Mouse (Mus musculus): ENCODE measurements around the gene Sash3. TPM values are rescaled to one million over a fixed set of nuclear protein-coding genes. Genes with fewer than 3 reads are reported as not detected.

Gene Sash3
- polyA plus RNA-seq, 2 experiments from 2014 or later: 305 to 323 TPM

DNA sequence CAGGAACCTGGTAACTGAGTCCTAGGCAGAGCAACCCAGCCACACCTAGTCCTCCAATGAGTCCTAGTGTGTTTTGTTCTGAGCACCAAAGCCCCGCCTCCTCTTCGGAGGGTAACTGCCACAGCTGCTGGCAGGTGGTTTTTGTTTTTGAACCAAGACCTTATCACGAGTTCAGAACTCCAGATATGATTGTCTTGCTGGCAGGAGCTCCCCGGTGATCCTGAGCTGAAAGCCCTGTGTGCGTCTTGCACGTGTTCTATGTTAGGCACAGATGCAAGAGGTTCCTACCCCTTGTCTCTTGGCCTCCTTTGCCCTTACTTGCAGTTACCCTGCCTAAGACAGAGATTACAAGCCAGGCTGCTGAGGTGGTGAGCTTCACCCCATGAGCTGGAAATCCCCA lies 4.8 kb upstream of the Sash3 start:
- ATAC-seq: peak; percentile 33

DNA sequence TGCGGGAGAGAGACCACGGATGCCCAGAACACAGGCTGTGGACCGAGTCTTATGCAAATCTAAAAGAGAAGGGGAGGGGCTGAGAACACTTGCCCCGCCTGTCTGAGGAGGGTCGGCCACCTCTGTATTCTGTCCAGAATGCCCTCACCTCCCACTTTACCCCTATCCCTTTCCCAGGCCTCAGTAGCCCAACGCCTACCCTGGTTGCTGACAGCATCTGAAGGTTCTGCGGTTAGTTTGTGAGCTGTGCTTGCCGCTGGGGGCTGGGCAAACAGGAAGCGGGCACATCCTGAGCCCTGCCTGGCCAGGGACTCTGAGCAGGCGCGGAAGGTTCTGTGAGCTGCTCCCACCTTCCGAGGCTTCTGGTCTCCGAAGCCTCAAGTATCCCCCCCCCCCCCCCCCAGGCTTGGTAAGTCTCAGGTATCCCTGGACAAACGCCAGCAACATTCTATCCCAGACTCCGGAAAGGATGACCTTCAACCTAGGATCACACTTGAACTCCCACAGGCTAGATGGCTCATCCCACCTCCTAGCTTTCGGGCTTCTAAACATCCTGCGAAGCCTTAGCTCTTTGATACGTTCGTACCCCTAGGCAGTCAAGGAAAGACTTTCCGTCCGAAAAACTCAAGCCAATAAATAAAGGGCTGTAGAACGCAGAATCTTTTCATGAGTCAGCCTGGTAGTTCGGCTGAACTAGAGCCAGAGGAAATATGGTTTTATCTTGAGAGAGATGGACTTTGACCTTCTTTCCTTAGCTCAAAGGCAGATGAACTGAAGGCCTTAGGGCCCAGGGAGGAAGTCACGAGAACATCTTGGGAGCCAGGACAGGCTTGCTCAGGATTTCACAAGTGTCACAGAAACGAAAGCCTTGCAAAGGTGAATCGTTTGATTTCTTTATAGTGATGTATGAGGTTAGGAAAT lies 2.6 kb upstream of the Sash3 start:
- ATAC-seq: peak; percentile 34

DNA sequence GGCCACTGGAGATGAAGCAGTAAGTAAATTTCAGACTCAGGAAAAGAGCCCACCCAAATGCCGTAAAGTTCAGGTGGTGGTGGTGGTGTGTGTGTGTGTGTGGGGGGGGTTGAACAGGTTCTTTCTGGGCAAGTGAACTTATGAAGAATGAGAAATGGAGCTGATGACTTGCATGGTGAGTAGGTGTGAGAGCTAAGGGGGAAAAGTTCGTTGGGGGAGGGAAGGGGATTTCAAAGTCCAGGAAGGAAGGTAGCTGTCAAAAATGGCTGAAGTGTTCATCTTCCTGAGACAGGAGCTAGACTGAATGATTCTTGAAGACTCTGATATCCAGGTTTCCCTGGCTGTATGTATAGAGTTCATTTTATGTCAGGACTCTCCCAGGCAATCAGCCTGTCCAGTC lies 990 bp downstream of the Sash3 start:
- ATAC-seq: no peak

DNA sequence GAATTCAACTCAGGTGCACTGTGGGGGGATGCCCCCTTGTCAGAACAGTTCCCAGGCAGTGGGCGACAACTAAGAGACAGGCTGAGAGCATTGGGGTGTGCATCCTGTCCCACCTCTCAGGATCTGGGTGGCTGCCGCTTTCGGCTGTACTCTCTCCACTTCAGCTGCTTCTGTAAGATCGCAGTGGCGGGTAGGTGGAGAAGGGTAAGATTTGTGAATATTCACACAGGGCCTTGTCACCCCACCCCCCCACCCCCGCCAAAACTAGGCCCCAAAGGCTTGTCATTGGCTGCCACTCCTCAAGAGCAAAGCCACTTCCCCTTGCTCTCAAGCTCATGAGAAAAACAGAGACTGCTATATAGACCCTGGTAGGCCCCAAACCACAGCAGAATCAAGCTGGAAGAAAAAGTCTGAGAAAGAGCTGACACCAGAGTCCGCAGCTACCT lies 1.5 kb downstream of the Sash3 start:
- ATAC-seq: peak; percentile 54

DNA sequence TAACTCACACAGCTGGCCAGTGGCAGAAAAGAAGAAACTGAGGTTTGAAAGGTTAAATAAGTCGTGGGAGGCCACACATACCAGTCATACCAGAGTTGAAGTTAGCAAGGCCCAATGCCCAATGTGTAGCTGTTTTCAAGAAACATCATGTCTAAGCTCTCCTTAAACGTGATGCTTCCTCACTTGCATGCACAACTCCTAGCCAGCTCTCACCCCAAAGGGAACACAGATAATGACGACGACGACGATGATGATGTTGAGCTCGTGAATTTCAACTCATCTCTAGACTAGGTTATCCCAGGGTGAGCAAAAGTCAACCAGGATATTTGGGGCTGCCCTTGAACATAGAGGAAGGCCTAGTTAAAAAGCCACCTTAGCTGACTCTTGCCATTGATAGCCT lies 5.9 kb downstream of the Sash3 start:
- ATAC-seq: no peak

DNA sequence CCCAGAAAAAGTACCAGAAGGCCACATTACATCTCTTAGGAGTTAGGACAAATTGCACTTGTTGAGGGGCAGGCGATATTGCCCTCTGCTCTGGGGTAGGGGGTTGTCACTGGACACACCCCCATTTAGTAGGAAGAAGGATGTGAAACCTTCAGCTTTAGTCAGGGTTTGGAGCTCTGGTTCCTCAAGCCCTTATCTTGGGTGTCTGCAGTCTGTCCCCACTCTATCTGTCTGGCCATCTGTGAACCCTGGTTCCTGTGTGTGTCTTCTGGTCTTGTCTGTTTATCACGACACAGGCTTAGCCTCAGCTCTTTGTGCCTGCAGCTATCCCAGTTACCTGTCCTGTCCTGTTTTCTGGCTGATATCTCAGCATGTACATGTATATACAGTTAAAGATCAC lies 7.2 kb downstream of the Sash3 start:
- no peak for ATAC-seq

DNA sequence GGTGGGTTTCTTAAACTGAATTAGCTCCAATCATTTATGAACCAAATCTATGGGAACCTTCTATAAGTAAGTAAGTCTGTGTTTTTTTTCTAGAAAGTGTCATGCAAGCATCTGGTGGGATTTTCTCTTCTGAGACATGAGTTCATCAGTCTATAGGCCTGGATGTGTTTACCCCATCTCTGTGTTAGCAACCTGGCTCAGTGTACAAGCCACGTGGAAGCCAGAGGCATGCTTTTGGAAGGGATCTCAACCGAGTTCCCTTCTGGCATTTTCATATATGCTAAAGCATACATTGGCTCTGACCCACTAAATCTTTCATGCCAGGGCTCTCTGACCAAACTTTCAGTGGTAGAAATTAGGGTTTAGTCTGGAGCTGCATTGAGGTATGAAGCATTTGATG lies 7.7 kb downstream of the Sash3 start:
- no peak for ATAC-seq

DNA sequence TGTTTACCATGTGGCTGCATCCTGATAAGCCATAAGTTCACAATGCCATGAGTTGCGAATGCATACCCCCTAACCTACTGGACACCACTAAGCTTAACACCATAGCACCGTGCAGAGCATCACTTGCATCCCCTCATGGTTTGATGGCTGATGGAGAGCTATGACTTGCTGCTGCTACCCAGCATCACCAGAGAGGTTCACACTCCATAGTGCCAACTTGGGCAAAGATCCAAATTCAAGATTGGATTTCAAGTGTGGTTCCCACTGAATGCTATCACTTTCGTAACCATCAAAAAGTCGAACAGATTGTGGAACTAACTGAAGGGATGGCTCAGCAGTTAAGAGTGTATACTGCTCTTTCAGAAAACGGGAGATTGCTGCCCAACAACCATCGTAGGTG lies 9.3 kb downstream of the Sash3 start:
- no peak for ATAC-seq

DNA sequence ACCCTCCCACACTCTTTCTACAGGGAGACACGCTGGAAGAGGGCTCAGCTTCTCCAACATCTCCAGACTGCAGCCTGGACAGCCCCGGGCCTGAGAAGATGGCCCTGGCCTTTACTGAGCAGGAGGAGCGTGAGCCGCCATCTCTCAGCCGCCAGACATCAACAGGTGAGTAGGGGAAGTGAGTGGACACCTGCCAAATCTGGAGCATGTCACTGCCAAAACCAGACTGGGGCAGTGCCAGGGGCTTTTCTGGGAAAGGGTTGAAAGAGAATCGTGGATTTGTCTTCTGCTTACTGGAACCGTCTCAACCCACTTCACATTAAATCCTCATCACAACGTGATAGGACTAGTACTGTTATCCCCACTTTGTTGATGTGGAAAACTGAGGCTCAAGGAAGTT lies 11.2 kb downstream of the Sash3 start:
- no peak for ATAC-seq

DNA sequence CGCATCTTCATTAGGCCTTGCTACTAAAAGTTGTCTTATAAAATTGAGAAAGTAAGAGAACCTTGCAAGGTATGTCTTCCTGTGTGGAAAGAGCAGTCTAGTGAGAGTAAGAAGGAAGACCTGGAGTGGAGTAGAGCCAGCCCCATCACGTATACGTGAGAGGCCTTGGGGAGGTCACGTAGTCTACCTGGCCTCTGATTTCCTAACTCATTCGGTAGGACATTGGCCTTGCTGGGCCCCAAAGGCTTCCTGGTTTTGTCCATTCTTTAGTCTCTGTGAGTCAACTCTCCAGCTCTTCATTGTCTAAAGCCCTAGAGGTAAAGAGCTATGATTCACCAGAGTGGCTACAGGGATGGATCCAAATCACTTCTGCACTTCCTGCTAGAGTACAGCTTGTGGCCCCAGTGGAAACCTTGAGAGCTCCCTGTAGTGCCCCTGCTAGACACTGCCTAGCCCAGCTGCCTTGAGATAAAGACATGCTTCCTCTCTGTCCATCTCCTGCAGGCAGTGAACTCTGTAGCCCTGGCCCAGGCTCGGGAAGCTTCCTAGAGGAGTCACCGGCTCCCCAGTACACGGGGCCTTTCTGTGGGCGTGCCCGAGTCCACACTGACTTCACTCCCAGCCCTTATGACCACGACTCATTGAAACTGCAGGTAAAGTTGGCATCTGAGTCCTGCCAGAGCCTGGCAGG lies 12.1 kb downstream of the Sash3 start:
- no peak for ATAC-seq

DNA sequence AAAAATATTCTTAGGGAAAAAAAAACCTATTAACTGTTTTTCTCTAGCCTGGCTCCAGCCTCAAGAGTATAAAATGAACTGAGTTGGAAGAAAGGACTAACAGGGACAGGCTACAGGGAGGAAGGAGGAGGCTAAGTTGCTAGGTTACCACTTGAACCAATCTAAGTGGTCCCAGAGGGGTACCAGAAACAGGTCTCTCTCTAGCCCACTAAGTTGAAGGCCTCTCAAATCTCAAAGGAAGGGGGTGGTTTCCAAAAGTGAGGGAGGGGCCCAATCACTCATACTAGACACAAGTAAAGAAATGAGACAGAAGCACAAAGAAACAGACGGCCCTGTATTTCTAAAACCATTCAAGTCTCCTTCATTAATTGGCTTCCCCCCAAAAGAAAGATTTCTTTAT lies 23.7 kb downstream of the Sash3 start:
- ATAC-seq: no peak

DNA sequence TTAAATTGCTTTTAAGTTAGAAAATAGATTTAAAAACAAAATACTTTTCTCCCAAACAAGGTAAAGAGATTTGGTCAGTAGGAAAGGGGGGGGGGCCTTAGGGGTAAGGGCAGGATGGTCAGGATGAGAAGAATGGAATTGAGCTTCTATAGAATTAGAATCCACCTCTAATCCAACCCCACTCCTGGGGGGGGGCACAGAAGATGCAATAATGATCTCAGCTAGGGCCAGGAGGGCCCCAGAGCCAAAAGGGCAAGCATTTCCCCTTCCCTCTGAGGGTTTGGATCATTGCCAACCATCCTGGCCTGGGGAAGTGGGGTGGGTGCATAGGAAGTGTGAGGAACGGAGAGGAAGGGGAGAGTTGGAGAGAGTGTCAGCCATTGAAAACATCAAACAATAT lies 24.1 kb downstream of the Sash3 start:
- no peak for ATAC-seq

DNA sequence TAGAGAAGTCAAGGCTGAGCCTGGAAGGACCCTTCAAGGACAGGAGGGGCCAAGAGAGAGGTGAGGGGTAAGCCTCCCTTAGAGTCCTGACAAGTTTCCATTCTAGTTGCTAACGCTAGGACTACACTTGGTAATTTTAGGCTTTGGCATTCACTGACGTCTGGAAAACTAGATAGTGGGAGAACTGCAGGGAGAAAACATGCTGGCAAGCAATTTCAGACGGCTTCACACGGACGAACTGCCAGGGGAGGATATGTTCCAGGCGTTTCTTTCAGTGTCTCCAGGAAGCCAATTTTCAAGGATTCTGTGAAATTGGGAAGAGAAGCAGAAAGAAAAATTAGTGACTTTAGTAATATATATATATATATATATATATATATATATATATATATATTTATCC lies 35.6 kb downstream of the Sash3 start:
- ATAC-seq: no peak

DNA sequence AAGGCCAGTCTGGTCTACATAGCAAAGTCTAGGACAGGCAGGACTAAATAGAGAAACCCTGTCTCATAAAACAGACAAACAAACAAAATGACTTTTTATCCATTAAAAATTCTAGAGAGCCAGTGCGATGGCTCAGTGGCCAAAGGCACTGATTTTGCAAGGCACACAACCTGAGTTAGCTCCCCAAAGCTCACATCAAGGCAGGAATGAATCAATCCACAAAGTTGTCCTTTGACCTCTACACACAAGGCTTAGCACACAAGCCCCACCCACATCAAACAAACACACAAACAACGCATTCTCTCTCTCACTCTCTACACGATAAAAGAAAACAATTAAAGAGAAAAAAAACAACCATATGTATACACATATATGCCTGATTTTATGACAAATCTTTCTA lies 38.5 kb downstream of the Sash3 start:
- ATAC-seq: no peak

DNA sequence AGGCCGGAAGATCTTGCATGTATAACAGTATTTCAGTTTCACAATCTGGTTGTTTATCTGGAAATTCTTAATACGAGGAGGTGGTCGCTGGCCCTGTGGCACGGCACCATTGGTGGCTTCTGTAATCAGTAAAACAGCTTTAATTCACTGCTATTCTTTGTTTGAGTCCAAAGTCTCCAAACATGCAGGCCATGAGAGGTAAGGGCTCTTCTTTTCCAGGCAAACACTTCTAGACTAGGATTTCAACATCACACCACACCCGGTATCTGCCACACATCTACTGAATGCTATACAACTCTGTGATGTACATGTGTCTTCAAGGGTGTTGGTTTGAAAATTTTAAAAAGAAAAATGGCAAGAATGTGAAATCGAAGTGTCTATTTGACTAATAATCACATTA lies 45.0 kb downstream of the Sash3 start:
- no peak for ATAC-seq

DNA sequence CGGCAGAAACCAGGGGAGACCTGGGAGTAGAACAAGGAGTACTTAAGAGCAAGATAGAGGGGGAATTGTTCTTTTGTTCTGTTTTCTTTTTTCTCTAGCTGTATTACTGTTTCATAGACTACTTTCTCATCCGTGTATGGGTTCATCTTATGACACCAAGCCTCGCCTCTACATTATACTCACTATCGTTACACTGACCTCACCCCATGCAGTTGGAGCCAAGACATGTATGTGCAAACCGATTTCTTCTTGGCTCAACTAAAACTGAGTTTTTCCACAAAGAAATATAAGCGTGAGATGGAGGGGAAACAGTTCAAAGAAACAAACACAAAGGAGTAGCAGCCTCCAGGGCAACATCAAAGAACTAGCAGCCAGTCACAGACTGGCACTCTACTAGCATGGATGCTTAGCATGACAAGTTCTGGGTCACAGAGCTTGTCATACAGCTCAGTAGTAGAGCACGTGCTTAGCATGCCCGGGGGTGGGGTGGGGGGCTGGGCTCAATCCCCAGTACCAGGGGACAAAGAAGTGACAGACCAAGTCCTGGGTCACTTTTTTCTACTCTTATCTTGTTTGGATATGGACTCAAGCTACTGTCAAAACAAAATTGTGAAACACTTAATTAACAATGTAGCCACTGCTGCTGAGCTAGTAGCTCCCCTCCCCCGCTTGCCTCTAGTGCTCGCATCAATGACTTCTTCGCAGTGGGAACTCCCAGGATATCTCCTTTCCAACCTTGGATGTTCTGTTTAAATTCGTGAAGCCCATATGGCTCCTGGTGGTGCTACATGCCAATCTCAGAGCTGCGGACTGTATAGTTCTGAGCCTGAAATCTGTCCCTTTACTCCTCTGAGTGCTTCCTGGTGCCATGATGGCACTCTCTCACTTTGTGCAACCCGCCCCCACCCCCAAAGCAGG lies 47.3 kb downstream of the Sash3 start:
- ATAC-seq: no peak

DNA sequence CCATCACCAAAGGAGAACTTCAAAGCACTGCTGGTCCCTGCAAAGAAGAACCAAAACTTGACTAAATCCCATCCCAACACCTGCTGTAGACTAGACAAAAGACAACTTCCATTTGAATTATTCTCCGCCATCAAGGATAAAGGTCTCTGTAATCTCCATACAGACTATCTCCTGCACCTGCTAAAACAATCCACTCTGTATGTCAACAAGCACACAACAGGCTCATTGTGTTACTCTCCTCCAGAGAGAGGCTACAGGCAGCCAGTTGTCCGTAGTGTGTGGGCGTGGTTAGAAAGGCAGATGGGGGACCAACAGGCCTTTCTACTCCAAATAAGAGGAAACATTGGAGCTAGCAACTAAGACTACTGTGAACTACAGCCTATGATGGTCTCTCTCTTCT lies 51.6 kb downstream of the Sash3 start:
- ATAC-seq: no peak

DNA sequence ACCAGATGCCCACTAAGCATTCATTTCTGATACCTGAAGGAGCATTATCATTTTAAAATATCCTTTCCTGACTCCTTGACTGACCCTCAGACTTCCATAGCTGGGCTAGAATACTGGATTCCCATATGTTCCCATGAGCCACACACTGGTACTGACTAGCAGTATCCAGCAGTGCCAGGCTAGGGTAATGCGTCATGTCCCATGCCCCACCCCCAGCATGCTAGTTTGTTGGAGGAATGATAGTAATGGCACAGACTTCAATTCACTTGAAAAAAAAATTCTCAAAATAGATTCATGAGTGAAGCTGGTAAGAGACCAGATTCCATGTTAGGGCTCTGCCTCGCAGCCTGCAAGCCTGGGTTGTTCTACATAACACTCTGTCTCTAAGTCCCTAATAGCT lies 52.8 kb downstream of the Sash3 start:
- ATAC-seq: no peak

DNA sequence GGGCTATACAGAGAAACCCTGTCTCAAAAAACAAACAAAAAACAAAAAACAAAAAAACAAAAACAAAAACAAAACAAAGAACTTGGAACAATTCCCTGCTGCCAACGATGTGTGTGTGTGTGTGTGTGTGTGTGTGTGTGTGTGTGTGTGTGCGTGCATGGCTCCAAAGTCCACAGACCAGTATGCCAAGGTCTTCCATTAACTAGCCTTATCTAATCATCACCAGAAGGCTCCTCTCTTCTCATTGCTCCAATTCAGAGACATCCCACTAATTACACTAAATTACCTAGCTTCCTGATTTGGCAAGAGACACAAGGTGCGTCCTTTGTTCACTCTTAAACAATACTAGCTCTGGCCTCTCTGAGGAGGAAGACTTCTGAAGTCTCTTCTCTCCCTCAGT lies 54.5 kb downstream of the Sash3 start:
- ATAC-seq: no peak

DNA sequence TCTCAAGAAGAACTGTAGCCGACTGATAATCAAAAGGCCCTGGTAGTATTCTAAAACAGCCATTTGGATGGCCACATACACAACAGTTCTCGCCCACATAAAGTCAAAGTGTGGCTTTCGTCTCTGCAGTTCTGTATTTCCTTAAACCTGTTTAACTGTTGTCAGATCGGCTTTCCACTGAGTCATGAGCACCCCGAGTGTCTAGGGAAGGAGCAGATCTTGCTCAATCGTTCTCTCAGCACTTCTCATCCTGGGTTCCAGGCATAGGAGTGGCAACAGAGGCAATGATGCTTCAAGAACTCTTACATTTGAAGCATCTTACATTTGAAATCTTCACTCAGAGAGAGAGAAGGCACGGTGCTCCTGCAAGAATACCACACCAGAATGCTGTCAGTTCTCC lies 55.7 kb downstream of the Sash3 start:
- no peak for ATAC-seq

DNA sequence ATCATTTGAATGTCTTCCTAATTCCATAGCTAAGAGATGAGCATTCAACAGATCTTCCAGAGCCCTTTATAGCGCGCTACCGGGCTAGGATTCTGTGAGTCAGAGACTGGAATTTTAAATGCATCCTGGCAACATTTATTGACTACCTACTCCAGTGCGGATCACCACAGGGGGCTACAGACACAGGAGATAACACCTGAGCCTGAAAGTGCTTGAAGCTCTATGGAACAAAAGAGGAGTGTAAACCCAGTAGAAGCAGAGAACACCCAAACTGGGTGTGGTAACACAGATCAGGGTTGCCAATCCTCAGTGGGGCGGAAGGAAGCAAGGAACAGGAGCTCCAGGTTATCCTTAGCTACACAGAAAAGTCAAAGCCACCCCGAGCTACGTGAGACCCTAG lies 56.2 kb downstream of the Sash3 start:
- ATAC-seq: no peak

DNA sequence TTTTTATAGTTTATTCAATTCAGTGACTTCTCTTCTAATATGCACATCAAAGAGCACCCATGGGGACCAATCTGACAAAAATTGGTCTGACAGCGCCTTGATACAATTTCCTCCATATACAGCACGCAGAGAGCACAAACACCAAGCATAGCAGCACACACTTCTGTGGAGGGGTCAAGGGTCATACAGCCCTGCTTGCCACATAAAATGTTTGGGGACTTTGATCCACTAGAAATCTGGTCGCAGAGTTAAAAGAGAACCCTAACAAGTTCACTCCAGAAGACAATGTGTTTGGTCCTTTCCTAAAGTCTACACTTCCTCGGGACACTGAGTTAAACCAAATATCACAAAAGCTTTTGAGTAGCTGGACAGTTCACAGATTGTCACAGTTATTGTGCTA lies 56.8 kb downstream of the Sash3 start:
- ATAC-seq: no peak

DNA sequence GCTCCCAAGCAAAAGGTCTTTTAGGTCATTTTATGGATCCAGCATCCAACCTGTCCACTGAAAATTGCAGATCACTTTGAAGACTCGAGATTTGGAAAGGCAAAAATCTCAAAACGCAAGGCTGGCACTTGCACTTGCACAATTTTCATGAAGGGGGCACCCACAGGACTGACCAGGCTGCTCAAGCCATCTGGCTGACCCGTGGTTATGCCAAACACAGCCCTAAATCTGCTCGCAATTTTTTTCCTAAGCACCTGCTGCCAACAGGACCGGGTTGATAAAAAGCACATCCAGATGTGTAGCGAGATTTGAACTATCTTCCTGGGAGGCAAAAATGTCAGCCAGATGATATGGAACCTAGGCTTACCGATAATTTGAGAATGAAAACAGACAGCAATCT lies 57.5 kb downstream of the Sash3 start:
- ATAC-seq: no peak

Data from activated CD4-positive, CD25-positive, alpha-beta regulatory T cell, adult 4 months (primary cell).